Mouse (Mus musculus) B cell, adult 2 months (primary cell): ENCODE data around the gene Ano9.

ENCODE experiments used
- DNase-seq, 2 experiments: peaks; one replicate each; pipeline ENCODE4 v3.0.0; 2022

The Ano9 gene

GRCm38 (mm10) chr7:141099911-141100691, 17.5 kb downstream of the Ano9 start, which contains the start of gene Sigirr:
Sigirr (minus strand) TSS chr7:141100572.
- DNase-seq = peak; percentile 68 to 69

GRCm38 (mm10) chr7:141097177-141097576, 20.4 kb downstream of the Ano9 start:
- DNase-seq = no peak

GRCm38 (mm10) chr7:141096649-141097056, 21.0 kb downstream of the Ano9 start:
- DNase-seq = peak; percentile 84 to 88

GRCm38 (mm10) chr7:141096021-141096420, 21.6 kb downstream of the Ano9 start:
- peak; percentile 15 to 30 for DNase-seq

GRCm38 (mm10) chr7:141094487-141095205, 23.0 kb downstream of the Ano9 start:
- DNase-seq = no peak

- no peak for DNase-seq
Observed at GRCm38 (mm10) chr7:141093950-141094349, 23.7 kb downstream of the Ano9 start.

GRCm38 (mm10) chr7:141092051-141092735, 25.4 kb downstream of the Ano9 start:
- DNase-seq = peak; percentile 85

GRCm38 (mm10) chr7:141090228-141090627, 27.4 kb downstream of the Ano9 start:
- no peak for DNase-seq

GRCm38 (mm10) chr7:141088473-141088872, 29.1 kb downstream of the Ano9 start:
- peak; percentile 23 to 42 for DNase-seq

GRCm38 (mm10) chr7:141087894-141088293, 29.7 kb downstream of the Ano9 start:
- peak; percentile 55 for DNase-seq

GRCm38 (mm10) chr7:141079481-141080449, 37.8 kb downstream of the Ano9 start:
- DNase-seq = no peak

GRCm38 (mm10) chr7:141078876-141079275, 38.7 kb downstream of the Ano9 start:
- no peak for DNase-seq

- DNase-seq = no peak
Observed at GRCm38 (mm10) chr7:141077841-141078240, 39.8 kb downstream of the Ano9 start, which contains the start of gene Pkp3. Pkp3 (plus strand) TSS chr7:141078218.

GRCm38 (mm10) chr7:141073782-141074181, 43.8 kb downstream of the Ano9 start:
- DNase-seq = no peak

- peak; percentile 69 for DNase-seq
Observed at GRCm38 (mm10) chr7:141072017-141072745, 45.4 kb downstream of the Ano9 start.

- peak; percentile 49 to 55 for DNase-seq
Observed at GRCm38 (mm10) chr7:141070058-141070862, 47.3 kb downstream of the Ano9 start.

GRCm38 (mm10) chr7:141068351-141068750, 49.3 kb downstream of the Ano9 start:
- DNase-seq = no peak

- no peak for DNase-seq
Observed at GRCm38 (mm10) chr7:141064576-141064975, 53.0 kb downstream of the Ano9 start.

GRCm38 (mm10) chr7:141064175-141064574, 53.4 kb downstream of the Ano9 start:
- no peak for DNase-seq

GRCm38 (mm10) chr7:141063353-141063752, 54.3 kb downstream of the Ano9 start:
- DNase-seq = no peak
